Mouse (Mus musculus) naive thymus-derived CD4-positive, alpha-beta T cell, adult 2 months (primary cell): ENCODE results near the gene Syt7.

ENCODE experiments used
- DNase-seq: peaks from one replicate; pipeline ENCODE4 v3.0.0-alpha.2; 2011; ENCODE audit warnings: low read depth

Syt7 gene

DNA sequence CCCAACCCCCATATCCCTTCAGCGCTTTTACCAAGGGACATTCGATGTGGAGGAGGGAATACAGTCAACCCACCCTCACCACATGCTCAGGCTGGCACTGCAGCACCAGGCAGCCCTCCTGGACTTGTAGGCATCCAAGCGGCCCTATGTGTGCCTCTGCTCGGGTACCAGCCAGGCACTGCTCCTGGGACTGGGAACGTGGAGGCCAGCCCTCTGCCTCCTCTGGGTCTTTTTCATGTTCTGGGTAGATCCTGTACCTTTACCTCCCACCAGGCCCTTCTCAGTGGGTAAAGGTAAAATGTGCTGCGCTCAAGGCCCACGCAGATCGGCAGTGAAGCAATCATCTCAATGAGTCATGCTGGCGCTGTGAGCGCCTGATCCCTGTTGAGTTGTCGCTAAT, 71.0 kb downstream of the Syt7 start:
- DNase-seq = no peak

DNA sequence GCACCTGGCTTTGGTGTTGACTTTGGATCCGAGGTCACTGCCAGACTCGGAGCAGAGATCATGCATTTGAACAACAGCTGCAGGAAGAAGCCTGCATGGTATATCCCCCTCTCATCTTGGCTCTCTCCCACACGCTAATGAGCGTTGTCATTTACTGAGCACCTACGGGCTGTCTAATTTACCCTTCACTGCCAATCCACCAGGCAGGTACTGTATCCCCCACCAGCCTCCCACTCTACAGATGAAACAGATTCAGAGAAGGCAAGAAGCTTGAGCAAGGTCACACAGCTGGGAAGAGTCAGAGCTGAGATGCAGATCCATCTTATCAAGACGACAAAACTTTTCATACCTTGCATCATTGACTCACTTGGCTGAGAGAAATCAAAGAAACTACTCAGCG, 72.7 kb downstream of the Syt7 start:
- DNase-seq = no peak

DNA sequence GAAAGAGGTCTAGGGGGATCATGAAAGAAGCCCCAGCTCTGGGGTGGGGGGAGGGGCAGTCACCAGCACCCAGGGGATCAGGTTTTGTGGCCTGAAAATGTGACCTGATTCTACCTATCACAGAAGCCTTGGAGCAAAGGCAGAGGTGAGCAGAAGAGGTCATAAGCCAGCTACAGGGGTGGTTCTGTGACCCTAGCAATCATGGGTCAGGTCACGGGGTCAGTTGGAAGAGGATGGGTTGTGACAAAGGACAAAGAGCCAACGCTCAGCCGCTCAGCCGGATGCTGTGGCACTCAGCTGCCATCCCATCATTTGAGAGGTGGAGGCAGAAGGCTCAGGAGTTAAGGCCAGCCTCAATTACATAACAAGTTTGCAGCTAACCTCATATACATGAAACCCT, 75.5 kb downstream of the Syt7 start:
- no peak for DNase-seq

DNA sequence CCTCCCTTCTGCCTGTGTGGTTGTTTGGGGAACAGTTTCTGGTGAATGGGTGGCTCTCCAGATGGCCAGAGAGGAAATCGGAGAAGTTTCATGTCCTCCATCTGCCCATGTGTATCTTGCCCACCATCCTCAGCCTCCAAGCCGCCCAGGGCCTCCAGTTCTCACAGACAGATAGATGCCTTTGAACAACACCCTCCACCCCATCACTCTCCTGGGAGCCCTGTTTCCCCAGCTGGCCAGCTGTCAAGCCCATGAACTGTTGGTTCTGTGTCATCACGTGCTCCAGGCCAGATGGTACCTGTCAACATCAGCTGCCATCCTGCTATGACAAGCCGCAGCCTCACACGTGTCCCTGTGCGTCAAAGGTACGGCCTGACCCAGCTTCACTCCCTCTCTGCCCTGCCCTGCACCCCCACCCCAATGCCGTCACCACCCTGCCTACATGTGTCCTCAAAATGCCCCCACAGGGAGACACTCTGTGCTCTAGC, 80.3 kb downstream of the Syt7 start:
- no peak for DNase-seq

DNA sequence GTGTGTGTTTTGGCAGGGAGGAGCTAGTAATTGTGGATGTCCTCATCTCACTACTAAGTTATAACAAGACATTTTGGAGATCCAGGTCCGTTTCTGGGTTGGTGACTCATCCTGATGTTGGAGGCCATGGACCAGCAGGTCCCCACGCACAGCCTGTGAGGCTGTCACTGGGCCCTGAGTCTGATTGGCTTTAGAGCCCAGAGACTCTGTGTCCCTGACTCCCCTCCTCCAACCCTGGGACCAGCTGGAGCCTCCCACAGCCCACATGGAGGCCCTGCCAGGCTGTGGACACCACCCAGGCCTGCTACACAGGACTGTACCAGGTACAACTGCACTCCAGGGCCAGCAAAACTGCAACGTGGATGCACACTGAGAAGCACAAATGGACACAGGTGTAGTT, 84.1 kb downstream of the Syt7 start:
- no peak for DNase-seq

DNA sequence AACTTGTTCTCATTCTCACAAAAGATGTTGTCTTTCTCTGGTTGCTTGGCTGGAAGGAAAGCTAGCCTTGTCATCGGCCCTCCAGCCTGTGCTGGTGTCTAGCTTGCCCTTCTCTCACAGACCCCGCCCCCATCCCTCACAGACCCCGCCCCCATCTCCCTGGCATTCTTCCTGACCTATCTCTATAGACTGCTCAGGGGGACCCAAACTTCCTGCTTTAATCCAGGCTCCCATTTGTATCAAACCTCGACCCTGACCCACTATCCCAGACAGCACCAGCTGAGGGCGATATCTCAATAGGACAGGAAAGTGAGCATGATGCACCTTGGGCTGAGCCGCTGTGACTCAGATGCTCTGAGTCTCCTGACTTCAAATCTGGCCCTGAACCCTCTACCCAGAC, 84.9 kb downstream of the Syt7 start:
- no peak for DNase-seq

DNA sequence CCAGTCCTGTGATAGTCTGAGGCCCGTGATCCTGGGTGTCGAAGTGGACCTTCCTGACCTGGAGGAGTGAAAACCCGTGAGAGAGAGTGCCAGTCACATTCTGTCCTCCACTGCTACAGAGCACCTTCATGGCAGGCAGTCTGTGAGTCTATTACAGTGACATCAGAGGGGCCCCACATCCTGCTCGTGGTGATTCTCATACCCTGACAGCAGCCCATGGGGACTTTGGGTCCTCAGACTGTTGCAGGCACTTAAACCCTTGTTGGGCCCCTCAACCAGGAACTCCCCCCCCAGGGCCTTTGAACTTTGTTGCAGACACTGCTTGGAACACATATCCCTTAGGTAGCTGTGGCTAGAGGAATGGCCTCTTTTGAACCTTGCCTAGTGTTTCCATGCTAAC, 90.7 kb downstream of the Syt7 start:
- no peak for DNase-seq

DNA sequence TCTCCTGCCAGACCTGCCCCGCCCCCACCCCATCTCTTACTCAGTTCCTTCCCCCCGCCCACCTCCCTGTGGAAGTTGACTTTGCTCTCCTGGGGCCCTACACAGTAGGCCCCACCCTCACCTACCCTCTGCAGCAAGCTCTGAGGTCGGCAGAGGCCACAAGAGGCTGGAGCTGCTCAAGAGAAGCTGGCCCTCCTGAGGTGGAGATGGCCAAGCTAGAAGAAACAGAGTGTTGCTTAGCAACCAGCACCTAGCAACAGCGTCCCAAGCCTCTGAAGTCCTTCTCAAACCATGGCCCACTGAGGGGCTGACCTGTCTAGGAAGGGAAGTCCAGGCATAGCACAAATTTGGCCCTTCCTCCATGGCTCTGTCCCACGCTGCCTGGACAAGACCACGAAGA, 93.8 kb downstream of the Syt7 start, which contains the start of gene Ppp1r32:
Ppp1r32 (minus strand) TSS at position 226 of the 400 bp plus-strand sequence.
- no peak for DNase-seq

DNA sequence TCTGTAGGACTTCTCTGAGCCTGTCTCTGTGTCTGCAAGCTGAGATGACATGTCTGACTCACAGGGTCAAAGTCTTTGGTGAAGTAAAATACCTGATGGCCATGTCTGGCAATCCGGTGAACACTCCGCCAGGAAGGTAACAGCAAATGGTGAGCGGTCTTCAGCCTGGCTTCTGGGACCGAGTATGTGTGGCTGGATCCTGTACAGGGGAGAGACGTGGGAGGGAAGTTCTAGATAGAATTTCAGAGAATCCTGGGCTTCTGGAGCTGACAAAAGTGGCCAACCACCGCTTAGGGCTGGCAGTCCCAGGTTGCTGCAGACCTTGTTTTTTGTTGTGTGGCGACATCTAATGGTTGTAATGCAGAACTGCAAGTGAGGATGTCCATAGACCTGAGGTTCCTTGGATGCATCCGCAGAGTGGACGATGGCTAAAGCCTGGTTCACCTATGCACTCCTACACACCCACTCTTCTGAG, 97.4 kb downstream of the Syt7 start:
- peak; percentile 62 for DNase-seq

DNA sequence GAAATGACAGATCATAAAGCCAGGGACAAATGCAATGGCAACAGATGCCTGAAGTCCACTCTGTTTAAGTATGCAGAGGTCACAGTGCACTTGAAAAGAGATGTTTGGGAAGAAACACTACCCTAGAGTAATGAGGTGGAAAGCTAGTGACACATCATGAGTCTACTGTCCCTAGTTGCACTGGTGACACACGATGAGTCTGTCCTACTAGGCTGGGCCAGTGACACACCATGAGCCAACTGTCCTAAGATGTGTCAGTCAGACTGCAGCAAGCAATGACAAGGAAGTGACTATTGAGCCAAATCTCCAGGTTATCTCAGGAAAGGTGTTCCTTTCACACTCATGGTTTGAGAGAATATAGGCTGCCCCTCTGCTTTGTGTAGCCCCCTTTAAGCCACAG, 106.8 kb downstream of the Syt7 start:
- DNase-seq = no peak

DNA sequence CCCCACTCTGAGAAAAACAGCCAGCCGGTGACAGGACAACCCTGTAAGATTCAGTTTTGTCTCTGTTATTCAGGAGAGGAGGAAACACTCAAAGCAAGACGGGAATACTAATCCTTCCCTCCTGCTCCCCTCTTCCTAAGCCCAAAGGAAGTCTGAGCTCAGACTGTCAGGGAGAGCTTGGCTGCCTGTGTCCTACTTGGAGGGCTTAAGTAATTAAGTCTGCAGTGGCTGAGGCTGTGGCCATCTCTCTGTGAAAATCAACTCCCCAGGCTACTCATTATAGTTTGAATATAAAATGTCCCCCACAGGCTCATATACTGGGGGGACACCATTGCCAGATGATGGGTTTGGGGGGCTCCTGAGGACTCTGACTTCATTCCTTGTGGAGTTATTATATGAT, 108.1 kb downstream of the Syt7 start:
- no peak for DNase-seq

DNA sequence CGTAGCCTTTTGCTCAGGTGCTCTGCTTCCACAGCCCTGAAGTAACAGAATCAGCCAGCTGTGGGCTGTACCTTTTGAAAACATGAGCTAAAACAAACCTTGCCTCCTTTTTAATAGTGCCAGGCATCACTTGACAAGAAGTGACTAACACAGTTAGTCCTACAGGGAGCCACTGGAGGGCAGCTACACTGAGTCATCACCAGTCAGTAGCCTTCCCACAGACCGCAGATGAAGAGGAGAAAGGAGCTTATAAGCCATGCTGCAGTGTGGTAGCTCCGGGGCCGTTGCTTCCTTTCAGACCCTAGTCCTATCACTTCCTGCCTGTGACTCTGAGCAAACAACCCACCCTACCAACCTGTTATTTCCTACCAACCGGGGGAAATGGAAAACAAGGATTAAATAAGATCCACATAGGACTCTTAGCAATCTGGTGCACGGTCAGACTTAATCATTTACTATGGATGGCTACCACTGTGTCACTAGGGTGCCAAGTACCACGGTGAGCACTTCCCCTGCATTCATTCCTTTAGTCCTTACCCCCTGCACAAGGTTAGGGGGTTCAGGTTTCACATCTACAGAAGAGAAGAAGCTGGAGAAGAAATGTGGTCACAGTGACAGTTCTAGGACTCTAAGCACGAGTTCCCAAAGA, 108.7 kb downstream of the Syt7 start:
- no peak for DNase-seq

DNA sequence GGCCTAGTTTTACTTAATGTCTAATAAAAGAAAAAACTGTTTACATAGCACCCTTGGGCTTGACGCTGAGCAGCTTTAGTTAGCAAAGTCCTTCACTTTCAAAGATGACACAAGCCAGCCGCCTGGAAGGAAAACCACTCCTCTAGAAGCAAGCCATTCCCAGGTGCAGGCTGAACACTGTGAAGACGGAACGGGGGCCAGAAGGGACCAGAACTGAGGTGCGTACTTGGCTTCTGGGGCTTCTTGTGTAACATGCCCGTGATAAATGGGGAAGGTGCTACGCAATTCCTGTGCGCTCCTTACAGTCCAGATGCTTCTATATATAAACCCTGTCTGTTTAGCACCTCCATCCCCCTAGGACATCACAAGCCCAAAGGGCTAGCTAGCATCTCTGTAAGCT, 111.7 kb downstream of the Syt7 start:
- DNase-seq = no peak

DNA sequence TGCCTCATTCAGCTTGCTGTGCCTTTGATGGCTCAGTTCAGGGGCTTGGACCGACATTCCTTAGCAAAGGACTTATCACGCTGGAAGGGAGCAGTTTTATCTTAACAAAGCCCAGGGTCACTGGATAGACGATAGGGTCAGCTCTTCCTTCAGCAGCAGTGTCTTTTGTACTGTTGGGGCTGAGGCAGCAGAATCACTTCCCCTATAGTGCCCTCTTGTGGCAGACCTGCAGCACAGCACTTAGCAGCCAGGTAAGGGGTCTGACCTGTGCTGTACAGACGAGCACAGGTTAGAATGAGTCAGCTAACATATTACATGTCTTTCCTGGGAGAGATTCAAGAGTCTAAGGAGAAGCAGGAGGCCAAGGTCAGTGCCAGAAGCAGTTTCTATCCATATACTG, 113.7 kb downstream of the Syt7 start:
- peak; percentile 70 for DNase-seq
